Mouse (Mus musculus): ENCODE results near the gene Plekhj1. TPM values are rescaled to one million over a fixed set of nuclear protein-coding genes. Genes with fewer than 3 reads are reported as not detected.

The Plekhj1 gene
- 168 and 204 TPM in 2 replicates for polyA plus RNA-seq (2016; fragmentation: Nextera tagmentation; extraction: Ambion mirVana)

DNA sequence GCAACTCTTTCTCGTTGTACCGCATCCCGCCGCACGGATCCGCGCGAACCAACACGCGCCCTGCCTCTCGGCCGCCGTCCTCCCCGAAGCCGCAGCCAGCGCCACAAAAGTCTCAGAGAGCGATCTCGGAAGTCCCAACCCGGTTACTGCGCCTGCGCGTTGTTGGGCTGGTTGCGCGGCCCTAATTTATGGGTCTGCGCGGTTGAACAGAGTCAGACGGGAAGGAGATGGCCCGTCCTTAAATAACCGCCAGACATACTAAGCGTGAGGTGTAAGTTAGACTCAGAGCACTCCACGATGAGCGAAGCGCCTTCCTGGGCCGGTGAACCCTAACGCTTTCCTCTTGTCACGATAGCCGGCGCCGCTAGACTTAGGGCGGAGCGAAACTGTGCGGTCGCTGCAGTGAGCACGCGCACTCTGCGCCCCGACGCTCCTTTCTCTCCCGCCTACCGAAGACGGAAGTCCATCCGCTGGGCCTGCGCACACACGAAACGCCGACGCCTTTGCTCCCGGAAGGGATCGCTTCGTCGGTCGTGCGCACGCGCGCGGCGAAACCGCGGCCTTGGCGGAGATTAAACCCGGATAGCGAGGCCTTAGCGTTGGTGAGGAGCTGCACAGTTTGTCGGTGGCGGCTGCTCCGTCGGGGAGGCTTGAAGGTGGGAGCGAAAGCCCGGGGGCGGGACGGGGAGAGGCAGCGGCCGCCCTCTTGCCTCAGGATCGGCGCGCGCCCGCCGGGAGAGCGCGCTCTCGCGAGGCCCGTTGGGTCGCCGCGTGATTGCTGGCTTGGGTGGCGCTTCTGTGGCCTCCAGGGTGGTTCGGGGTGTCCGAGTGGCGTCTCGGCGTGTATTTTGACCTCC is at the start of gene Plekhj1, which contains the start of gene Sf3a2:
Plekhj1 (minus strand) TSS at position 477 of the 857 bp plus-strand sequence.
Sf3a2 (plus strand) TSS at position 49 of the 857 bp plus-strand sequence.
- under 1% methylated on average over 104 of the region's 104 CpGs for WGBS

DNA sequence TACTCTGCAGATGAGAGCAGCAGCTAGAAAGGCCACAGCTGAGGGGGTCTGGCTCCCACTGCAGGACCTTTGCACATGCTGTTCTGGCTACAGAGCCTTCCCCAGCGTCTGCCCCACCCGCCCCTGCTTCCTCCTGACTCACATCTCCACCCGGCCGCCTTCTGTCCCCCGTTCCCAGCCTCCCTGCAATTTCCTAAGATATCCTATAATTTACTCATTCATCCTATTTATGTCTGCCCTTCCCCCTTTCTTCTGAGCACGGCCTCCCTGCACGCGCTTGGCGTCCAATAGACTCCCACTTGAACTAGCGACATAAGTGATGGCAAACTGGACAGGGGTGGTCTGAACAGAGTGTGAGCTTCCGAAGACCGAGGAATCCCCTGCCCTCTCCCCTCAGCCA is 47.3 kb upstream of the Plekhj1 start:
- WGBS: 81% methylated on average over 12 of the region's 12 CpGs

More for the DNA sequence above, at the start of gene Plekhj1, which contains the start of gene Sf3a2:
- Histone ChIP-seq H3K27ac (peak within 1 kb of the TSS; percentile 91), H3K36me3 (peaks cover 76% of the 10 kb centered on the region), H3K9me3 (replicated peaks) (no peaks in the 10 kb centered on the region), H3K4me1 (peaks cover 35% of the 10 kb centered on the region), H3K27me3 (ENCODE audit: low read depth, poor library complexity, severe bottlenecking) (no peaks in the 10 kb centered on the region), H3K4me3 (peak within 1 kb of the TSS; percentile 69)
- peak; percentile 94 for DNase-seq (ENCODE audit: low spot score)

DNA sequence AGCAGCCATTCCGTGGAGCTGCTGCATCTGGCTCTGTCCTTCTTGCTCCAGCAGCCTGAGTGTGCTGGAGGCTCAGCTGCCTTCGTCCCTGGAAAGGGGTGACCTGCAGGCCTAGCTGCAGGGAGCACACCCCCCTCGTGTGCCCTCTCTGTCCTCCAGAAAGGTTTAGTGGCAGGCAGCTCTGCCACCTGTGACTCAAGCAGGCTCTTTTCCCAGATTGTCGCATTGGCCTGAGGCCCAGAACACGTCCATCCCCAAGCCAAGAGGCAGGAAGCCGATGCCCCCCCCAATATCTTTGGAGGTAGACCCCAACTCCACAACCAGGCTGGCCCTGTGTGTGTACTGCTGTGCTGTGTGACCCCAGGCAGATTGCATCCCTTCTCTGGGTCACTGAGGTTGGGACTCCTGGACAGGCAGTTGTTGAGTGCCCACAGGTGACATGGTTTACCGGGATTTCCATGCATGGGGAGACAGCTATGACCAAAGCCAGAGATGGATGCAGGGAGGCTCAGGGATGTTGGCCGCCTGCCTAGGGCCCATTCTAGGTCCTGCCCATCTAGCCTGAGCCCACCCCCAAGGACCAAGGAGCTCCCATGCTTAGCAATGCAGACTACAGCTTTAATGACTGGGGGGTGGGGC is 46.7 kb upstream of the Plekhj1 start:
- Histone ChIP-seq H3K4me1 (peaks cover 27% of the 10 kb centered on the region), H3K27me3 (ENCODE audit: low read depth, poor library complexity, severe bottlenecking) (peaks cover 64% of the 10 kb centered on the region), H3K4me3 (0 out of 2 replicates have a peak overlapping the region, but pooled peaks have one; percentile 3), H3K9me3 (replicated peaks) (no peaks in the 10 kb centered on the region), H3K27ac (no peak overlapping the region), H3K36me3 (peaks cover 3% of the 10 kb centered on the region)
- no peak for DNase-seq (ENCODE audit: low spot score)
- 65% methylated on average over 8 of the region's 8 CpGs for WGBS

More for the DNA sequence above, 47.3 kb upstream of the Plekhj1 start:
- no peak overlapping the region for H3K4me3 ChIP-seq
- H3K36me3 ChIP-seq: peaks cover 9% of the 10 kb centered on the region
- DNase-seq (ENCODE audit: low spot score): no peak
- H3K27ac ChIP-seq: no peak overlapping the region
- H3K4me1 ChIP-seq: peaks cover 27% of the 10 kb centered on the region
- H3K9me3 ChIP-seq (replicated peaks): no peaks in the 10 kb centered on the region
- H3K27me3 ChIP-seq (ENCODE audit: low read depth, poor library complexity, severe bottlenecking): peaks cover 59% of the 10 kb centered on the region

DNA sequence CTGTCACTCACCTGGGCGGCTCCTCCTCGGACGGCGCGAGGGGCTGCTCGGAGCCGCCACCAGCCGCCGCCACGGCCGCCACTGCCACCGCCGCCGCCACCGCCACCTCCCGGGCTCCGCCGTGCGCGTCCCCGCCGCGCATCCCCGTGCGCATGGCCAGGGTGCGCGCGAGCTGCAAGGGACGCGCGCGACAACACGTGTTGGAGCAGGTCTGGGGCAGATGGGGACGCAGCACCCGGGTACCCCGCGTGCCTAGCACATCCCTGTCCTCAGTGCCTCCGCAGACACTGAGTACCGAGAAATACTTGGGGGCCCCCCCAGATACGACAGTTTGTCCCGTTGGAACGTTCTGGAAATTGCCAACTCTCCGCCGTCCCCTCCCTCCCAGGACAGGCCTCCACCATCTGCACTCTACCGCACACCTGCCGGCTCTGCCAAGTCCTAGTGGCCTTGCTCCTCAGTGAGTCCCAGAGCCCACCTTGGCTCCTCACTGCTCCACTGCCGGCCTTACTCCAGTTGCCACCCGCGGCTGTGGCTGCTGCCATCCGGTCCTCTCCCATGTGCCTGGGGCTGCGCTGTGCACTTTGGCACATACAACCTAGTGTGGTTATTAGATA is 45.6 kb upstream of the Plekhj1 start, which contains the start of gene Lingo3:
Lingo3 (minus strand) TSS at position 109 of the 617 bp plus-strand sequence.
- Histone ChIP-seq H3K4me1 (peaks cover 27% of the 10 kb centered on the region), H3K36me3 (no peaks in the 10 kb centered on the region), H3K4me3 (peak within 1 kb of the TSS; percentile 62), H3K27me3 (ENCODE audit: low read depth, poor library complexity, severe bottlenecking) (peaks cover 68% of the 10 kb centered on the region), H3K27ac (peak within 1 kb of the TSS; percentile 66), H3K9me3 (replicated peaks) (no peaks in the 10 kb centered on the region)
- 5% methylated on average over 51 of the region's 51 CpGs for WGBS
- peak; percentile 52 for DNase-seq (ENCODE audit: low spot score)

DNA sequence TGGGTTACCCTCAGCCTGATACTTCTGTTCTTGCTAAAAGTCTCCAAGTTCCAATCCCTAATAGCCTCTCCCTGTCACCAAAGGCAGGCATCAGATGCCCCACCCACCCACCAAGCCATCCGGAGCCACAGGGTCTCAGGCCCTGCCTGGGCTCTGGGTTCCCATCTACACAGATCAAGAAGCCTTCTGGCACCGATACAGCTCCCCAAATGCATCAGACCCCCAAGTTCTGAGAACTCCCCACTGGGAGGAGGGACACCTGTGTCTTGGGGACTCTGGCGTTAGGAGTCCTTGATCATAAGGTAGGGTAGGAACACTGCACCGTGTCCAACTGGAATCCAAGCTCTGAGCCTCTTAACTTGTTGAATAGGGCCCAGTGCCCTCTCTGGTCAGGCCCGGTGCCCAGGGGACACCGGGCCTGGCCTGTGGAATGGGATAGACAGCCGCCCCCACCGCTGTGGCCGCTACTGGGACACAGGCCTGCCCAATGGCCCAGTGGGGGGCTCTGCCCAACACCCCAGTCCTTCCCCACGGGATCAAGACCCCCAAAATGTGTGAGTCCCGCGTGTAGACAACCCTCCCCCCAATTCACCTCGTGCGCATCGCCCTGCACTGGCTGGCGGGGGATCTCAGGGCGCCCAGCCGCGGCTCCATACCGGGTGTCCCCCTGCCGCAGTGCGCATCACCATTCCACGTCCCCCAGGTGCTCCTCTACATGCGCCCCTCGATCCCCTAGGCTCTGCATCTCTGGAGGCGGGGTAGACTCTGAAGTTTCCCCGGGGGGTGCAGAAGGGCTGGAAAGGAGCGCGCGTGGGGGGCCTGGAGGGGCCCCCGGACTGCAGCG is 44.9 kb upstream of the Plekhj1 start:
- H3K27me3 ChIP-seq (ENCODE audit: low read depth, poor library complexity, severe bottlenecking): peaks cover 73% of the 10 kb centered on the region
- no peak for DNase-seq (ENCODE audit: low spot score)
- no peaks in the 10 kb centered on the region for H3K36me3 ChIP-seq
- 12% methylated on average over 32 of the region's 32 CpGs for WGBS
- H3K4me3 ChIP-seq: peak overlapping the region; percentile 62
- no peaks in the 10 kb centered on the region for H3K9me3 ChIP-seq (replicated peaks)
- H3K4me1 ChIP-seq: peaks cover 22% of the 10 kb centered on the region
- peak overlapping the region; percentile 66 for H3K27ac ChIP-seq

DNA sequence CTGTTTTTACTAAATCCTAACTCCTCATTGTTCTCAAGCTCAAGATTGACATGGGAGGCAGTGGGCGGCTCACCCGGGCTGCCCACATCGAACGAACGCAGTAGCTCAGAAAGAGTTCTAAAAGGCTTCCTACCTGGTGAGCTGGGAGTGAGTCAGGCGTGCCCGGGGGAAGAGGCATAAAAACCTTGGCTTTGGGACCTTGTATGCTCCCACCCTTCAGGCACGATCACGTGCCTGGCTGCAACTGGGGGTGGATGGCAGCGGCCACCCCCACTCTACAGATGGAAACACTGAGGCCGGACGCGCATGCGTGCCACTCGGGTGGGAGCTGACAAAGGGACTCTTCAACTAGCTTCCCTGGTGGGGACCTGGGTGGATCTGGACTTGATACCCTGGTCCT is 43.9 kb upstream of the Plekhj1 start:
- Histone ChIP-seq H3K36me3 (no peaks in the 10 kb centered on the region), H3K9me3 (replicated peaks) (no peaks in the 10 kb centered on the region), H3K27me3 (ENCODE audit: low read depth, poor library complexity, severe bottlenecking) (peaks cover 83% of the 10 kb centered on the region), H3K4me1 (peaks cover 30% of the 10 kb centered on the region), H3K4me3 (no peak overlapping the region), H3K27ac (no peak overlapping the region)
- WGBS: 85% methylated on average over 15 of the region's 15 CpGs
- DNase-seq (ENCODE audit: low spot score): no peak

DNA sequence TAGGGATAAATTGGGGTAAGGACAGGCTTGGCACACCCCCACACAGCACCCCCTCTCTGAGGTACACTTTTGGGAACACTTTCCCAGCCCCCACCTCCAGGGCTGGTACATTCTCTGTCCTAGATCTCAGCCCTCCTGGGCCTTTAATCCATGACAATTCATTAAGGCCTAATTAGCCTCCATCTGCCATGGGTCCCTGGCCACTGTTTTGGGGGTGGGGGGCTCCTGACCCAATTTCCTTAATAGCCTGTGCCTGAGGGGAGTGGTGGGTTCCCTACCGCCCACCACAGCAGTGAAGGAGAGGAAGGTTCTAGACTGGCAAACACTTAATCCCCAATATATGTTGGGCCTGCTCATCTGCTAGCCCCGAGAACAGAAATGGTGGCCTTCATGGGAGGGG is 43.3 kb upstream of the Plekhj1 start:
- 70% methylated on average over 2 of the region's 2 CpGs for WGBS
- Histone ChIP-seq H3K4me3 (no peak overlapping the region), H3K36me3 (no peaks in the 10 kb centered on the region), H3K9me3 (replicated peaks) (no peaks in the 10 kb centered on the region), H3K27ac (no peak overlapping the region), H3K4me1 (peaks cover 36% of the 10 kb centered on the region), H3K27me3 (ENCODE audit: low read depth, poor library complexity, severe bottlenecking) (peaks cover 89% of the 10 kb centered on the region)
- DNase-seq (ENCODE audit: low spot score): no peak

DNA sequence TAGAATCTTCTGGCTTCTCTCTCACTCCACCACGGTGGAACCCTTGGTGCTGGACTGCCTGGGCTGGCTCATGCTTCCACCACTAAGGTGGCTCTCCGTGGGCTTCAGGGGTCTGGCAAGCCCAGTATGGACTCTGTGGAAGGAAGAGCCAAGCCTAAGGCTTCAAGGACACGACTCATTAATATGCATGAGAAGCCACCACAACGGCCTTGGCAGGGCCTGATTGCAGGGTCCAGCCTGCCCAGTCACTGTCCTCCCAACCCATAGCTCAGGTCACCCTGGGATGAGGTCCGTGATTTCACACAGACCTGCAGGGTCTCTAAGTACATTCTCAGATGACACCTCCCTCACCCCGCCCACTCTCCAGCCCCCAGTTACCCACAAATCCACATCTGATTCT is 41.4 kb upstream of the Plekhj1 start:
- Histone ChIP-seq H3K9me3 (replicated peaks) (no peaks in the 10 kb centered on the region), H3K4me3 (no peak overlapping the region), H3K4me1 (peaks cover 43% of the 10 kb centered on the region), H3K27ac (no peak overlapping the region), H3K36me3 (no peaks in the 10 kb centered on the region), H3K27me3 (ENCODE audit: low read depth, poor library complexity, severe bottlenecking) (peaks cover 90% of the 10 kb centered on the region)
- DNase-seq (ENCODE audit: low spot score): no peak
- 61% methylated on average over 6 of the region's 6 CpGs for WGBS

DNA sequence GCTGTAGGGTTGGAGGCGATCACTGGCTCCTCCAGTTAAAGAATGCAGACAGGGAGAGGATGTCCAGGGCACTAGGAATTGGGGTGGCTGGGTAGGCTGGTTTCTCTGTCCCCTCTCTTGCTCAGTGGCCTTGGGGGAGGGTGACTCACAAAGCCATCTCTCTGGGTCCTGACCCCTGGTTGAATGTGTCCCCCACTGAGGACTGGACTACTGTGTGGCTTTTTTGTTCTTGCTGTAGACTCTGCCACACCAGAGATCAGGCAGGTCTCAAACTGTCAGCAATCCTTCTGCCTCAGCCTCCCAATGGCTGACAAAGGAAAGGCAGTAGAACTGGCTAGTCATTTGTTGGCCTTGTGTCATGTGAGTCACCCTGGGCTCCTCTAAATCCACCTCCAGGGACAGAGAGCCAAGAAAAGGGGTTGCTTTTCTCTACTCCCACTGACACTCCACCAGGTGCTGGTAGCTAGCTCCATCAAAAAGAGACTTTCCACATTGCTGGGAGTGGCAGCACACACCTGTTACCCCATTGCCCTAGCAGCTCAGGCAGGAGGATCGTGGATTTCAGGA is 40.0 kb upstream of the Plekhj1 start:
- Histone ChIP-seq H3K36me3 (no peaks in the 10 kb centered on the region), H3K27me3 (ENCODE audit: low read depth, poor library complexity, severe bottlenecking) (peaks cover 90% of the 10 kb centered on the region), H3K4me1 (peaks cover 39% of the 10 kb centered on the region), H3K4me3 (no peak overlapping the region), H3K27ac (no peak overlapping the region), H3K9me3 (replicated peaks) (no peaks in the 10 kb centered on the region; the same call in 1 of the 2 replicates)
- no peak for DNase-seq (ENCODE audit: low spot score)
- WGBS: 69% methylated on average over 2 of the region's 2 CpGs

DNA sequence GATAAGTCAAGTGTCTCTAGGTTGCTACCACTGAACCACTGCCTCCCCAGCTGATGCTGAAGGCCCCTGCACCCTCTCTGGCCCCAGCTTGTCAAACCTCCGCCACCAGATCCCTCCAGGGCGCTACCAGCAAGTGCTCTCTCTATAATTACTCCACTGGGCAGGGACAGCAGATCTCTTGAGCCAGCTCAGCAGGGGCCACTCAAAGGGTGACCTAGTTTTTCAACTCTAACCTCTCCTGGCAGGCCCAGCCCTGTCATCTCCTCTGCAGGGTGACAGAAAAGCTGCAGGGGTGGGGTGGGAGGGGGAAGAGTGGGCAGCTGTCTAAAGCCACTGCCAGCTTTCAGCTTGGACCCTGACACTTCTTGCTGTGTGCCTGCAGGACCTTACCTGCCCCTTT is 39.4 kb upstream of the Plekhj1 start:
- peaks cover 38% of the 10 kb centered on the region for H3K4me1 ChIP-seq
- no peak overlapping the region; the same call in 1 of the 2 replicates for H3K27ac ChIP-seq
- 7% methylated on average over 2 of the region's 2 CpGs for WGBS
- H3K4me3 ChIP-seq: no peak overlapping the region
- H3K36me3 ChIP-seq: no peaks in the 10 kb centered on the region
- no peaks in the 10 kb centered on the region; the same call in 1 of the 2 replicates for H3K9me3 ChIP-seq (replicated peaks)
- peaks cover 90% of the 10 kb centered on the region for H3K27me3 ChIP-seq (ENCODE audit: low read depth, poor library complexity, severe bottlenecking)
- DNase-seq (ENCODE audit: low spot score): no peak

DNA sequence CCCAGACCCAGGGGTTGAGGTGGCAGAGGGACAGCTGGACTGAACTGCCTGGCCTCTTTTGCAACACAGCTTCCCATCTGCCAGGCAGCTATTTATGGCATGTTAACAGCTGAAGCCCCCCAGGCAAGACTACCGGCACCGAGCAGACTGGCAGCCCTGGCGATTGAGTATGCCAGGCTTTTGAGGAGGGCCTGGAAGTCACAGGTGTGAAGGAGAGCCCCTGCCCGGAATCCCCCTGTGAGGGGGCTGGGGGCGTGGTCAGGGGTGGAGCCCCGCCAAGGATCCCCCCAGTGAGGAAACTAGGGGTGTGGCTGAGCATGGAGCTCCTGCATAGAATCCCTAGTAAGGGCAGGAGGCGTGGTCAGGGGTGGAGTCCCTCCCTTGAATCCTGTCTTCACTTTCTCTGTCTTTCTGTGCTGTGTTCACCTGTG is 38.5 kb upstream of the Plekhj1 start:
- 55% methylated on average over 7 of the region's 7 CpGs for WGBS
- H3K27me3 ChIP-seq (ENCODE audit: low read depth, poor library complexity, severe bottlenecking): peaks cover 90% of the 10 kb centered on the region
- H3K4me3 ChIP-seq: no peak overlapping the region; the same call in 1 of the 2 replicates
- no peak for DNase-seq (ENCODE audit: low spot score)
- H3K27ac ChIP-seq: no peak overlapping the region
- no peaks in the 10 kb centered on the region; the same call in 1 of the 2 replicates for H3K36me3 ChIP-seq
- peaks cover 38% of the 10 kb centered on the region for H3K4me1 ChIP-seq
- H3K9me3 ChIP-seq (replicated peaks): no peaks in the 10 kb centered on the region; the same call in 1 of the 2 replicates

Measured in limb, embryonic 10.5 days (tissue).